Mouse (Mus musculus) adrenal gland, adult 8-10 months (tissue): ENCODE measurements around the gene Ythdf2. TPM values are rescaled to one million over a fixed set of nuclear protein-coding genes. Genes with fewer than 3 reads are reported as not detected.
"Not testable (repeated sequence)": the region's sequence is repeated elsewhere in the genome, so short reads cannot be mapped to it uniquely, and the experiment has no call there.

Source experiments
- DNase-seq: peaks from one replicate; pipeline ENCODE4 v3.0.0; 2022
- total RNA-seq, 4 experiments: library from RNA; stranded (reverse); gene quantifications; 2 replicates each; pipeline ENCODE4 v1.2.4; 2022

Ythdf2 gene
- 10 to 100 TPM; 48.1 to 62.4 (median 55.0) TPM for total RNA-seq

DNA sequence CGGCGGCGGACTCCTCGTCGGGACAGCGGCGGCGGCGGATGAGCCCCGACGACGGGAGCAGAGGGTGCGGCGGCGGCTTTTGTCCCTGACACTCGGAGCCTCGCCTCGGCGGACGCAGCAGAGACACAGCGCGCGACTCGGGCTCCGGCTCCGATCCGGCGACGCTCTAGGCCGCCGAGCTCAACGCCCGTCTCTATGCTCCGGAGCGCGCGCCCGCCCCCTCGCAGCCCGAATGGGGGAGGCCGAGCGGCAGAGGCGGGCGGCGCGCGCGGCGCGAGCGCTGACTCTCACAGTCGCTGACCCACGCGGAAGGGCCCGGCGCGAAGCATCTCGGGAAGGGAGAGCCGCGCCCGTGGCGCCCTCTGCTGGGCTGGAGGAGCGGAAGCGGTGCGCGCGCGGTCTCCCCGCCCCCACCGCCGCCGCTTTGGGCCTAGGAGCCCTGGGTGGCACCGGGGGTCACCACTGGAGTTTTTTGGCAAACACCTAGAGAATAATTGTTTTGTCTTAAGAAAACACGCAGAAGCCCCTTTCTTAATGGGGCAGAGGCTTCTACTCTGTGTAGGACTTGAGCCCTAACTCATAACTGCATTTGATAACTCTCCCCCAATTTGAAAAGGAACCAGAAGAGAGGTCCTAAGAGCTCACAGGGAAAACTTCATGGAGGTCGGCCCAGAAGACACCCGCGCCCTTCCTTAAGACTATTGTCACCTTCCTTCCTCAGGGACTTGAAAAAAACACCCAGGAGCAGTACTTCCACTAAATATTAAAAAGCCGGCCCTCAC is at the start of gene Ythdf2:
Ythdf2 (minus strand) TSS at position 351 of the 782 bp plus-strand sequence.
- DNase-seq, result peak; percentile 93

DNA sequence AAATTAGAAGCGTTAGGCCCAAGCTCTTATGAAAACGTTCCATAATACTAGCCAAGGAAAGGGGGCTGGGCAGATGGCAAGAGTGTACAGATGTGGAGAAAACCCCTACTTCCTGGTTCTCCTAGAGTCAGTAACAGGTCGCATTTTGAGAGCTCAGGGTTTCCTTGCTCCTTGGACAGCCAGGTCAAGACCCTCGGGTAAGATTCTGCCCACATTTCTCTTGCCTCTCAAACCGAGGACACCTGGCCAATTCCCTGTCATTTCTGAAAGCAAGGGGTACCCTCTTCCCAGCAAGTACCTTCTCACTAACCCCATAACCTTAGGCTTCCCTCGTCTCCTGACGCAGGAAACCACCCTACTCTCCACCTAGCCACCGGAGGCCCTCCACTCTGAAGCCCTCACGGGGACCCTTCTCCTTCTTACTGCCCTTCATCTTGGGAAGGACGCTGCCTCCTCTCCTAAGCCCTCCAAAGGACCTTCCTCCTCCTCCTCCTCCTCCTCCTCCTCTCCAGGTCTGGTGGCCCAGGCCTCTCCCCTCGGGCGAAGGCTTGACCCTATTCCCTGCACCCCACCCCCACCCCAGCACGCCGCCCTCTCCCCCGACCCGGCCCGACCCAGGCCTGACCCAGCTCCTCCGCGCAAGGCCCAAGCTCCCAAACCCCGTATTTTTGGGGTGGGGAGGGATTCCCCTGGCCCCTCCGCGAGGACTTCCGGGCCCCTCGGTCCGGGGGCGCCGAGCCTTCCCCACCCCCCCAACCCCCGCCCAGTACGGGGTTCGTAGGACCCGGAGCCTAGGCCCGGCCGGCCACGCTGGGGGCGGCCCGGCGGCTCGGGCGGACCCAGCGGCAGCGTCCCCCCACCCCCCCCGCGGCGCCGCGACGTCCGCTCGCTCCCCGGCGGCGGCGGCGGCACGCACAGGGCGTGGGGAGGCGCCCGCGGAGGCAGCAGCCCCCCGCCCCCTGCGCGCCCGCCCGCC is 48.6 kb upstream of the Ythdf2 start:
- no peak for DNase-seq

DNA sequence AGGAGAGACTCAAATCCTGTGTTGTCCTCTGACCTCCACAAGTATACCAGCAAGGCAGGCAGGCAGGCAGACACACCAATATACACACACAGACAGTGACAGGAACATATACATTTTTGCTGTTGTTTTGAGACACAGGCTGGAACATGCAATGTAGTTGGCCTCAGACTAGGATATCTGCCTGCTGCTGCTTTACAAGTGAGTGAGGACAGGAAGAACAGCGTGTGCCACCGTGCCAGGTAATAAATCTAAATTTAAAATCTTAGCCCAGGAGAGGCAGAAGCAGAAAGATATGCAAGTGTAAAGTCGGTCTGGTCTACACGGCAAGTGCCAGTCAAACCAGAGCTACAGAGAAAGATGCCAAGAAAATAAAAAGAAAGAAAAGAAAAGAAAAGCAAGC is 47.1 kb upstream of the Ythdf2 start:
- no peak for DNase-seq

DNA sequence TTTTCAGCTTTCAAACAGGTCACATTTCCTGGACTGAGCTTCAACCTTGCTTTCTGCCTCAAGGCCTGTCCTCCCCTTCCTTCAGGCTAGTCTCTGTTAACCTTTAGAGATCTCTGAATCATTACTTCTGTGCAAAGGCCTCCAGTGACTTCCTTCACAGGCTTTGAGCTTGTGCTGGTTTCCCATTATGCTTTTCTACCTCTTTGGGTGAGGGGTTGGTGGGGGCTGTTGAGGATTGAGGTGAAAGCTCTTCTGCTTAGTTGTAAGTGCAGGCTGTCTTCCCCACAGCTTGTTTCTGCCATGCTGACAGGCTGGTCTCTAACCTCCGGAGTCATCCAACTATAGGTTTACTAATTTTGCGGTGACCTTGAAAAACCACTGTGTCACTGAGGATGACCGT is 44.3 kb upstream of the Ythdf2 start:
- DNase-seq, result no peak

DNA sequence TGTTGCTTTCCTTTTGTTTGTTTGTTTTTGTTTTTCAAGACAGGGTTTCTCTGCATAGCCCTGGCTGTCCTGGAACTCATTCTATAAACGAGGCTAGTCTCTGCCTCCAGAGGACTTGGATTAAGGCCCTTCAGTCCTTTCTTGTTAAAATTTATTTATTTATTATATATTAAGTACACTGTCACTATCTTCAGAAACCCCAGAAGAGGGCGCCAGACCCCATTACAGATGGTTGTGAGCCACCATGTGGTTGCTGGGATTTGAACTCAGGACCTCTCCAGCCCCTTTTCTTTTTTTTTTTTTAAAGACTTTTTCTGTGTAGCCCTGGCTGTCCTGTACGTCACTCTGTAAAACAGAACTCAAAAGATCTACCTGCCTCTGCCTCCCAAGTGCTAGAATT is 42.9 kb upstream of the Ythdf2 start:
- DNase-seq, result no peak

DNA sequence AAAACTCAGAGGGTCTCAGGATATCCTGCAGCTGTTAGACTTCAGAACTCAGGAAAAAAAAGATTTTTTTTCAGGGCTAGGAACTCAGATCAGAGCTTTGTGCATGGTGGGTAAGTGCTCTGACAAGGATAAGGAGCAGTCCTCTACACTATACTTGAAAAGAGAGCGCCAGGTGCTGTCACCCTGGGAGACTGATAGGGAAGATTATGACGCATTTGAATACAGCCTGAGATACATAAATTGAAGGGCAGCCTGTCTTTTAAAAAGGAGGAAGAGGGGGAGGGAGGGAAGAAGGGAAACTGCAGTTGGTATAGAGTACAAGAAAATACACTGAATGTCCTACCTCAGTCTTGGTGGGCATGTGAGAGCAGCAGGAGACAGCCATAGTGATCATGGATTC is 41.5 kb upstream of the Ythdf2 start:
- DNase-seq, result no peak

DNA sequence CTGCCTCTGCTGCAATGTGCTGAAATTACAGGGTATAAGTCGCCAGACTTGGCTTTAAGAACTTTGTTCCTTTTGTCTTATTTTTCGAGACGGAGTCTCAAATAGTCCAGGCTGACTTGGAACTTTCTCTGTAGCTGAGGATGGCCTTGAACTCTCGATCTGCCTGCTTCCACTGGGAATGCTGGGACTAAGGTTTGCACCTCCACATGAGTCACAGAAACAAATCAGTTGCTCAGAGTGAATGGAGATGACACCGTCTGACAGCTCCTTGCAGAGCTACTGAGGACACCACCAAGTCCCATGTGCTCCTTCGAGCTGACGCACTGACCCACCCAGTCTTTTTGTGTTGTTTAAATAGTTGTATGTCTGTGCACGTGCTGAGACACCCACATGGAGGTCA is 41.0 kb upstream of the Ythdf2 start:
- DNase-seq, result no peak

DNA sequence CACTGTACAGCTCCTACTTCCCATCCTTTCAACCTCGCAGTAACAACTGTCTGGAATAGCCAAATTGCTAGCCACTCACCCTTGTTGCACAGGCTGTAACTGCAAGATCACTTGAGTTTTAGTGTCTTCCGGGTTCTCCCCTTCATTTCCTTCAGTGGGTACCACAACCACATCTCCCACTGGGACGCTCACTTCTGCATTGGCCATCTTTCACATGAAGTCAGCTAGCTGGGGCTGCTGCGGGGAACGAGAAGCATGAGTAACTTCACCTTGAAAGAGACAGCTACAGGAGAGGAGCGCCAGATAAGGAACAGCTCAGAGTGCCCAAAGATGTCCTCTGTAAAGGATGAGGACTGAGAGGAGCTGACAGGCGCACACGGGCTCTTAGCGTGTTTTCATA is 39.5 kb upstream of the Ythdf2 start:
- DNase-seq, result no peak

DNA sequence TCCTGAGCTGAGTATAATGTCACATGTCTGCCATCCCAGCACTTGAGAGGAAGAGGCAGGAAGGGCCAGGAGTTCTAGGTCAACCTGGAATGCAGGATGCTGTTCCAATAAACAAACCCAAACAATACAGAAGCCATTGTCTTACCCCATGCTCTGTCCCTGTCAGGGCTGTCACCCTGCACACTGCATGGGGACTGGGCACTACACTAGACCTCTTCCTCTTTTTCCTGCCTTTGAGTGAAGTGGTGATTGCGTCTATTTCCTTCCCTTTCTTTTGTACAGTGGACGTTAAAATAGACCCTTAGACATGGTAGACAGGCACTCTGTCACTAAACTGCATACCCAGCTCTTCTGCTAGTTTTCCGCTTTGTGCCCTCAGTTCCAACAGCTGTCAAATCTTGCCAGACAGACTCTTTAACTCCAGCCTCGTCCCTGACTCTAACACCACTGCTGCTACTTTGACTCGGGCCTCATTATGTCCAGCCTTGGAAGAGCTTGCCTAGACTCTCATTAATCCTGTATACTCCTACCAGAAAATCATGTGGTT is 35.4 kb upstream of the Ythdf2 start:
- DNase-seq, result no peak

DNA sequence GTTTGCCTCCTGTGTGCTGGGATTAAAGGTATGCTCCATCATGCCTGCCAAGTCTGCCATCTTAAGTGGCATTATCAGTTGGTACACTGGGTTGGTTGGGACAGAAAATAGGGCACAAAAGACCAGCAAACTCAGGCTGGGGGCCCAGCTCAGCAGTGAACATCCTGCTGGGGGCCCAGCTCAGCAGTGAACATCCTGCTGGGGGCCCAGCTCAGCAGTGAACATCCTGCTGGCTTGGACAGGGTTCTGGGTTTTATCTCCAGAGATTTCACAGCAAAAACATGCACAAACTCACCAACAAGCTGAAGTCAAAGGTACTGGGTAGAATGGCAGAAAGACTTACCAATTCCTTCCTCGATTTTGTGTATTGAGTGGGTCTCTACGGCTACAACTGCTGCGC is 33.5 kb upstream of the Ythdf2 start:
- DNase-seq, result no peak

DNA sequence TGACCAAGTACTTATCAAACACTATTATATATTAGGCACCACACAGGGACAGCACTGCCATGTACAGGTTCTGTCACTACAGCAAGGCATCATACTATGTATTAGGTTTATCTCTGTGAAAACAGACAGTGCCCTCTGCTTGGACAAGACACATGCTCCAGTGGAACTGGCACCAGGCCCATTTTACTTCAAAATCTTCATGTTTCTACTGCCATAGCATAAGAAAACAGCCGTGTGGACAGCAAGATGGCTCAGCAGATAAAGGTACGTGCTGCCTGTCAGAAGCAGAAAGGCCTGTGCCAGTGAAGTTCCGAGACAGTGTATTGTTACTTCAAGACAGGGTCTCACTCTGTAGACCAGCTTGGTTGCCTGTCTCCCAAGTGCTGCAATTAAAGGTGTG is 29.1 kb upstream of the Ythdf2 start:
- DNase-seq, result no peak

DNA sequence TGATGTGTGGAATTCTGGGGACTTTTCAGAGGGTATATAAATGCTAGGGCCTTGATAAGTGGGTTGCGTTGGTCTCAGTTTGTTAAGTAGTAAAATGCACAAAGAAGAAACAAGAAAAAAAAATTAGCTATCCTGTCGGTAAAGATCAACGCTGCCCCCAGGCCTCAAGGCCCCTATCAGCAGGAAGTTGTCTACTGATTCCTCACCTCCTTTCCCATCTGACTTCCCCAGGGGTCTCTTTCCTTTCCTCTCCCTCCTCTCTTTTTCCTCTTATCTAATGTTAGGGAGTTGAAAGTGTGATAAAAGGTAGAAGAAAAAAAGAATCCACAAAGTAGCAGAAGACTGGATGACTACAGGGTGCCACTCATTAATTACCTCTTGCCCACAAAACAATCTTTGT is 28.3 kb upstream of the Ythdf2 start:
- DNase-seq, result no peak

DNA sequence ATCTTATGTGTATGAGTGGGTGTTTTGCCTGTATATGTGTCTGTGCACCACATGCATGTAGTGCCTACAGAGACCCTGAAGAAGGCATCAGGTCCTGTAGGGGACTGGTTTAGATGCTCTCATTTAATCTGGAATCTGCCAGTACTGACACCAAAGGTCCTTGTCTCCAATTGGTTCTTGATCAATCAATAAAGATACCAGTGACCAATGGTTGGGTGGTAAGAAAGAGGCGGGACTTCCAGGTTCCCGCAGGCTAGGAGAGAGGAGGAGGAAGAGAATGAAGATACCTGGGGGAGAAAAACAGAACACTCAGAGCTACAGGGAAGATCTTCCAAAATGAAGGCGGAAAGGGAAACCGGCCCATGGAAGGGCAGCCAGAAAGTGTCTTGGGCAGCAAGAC is 26.3 kb upstream of the Ythdf2 start:
- no peak for DNase-seq

DNA sequence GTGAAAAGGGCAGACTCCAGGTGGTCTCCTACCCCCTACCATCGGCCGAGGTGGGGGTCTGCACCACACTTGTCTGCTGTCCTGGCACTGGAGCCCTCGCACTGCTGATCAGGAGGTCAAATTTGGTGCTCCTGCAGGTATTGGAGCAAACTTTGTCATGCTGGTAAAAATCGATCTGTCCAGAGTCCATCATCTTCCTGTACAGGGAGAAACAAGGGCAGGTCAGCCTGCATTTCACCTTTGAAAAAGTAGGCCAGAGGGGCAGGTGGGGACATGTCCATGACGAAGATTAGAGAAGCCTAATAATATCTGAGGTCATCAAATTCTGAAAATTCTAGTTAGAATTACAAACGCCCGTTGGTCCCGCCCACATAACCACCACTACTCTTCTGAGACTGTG is 22.6 kb upstream of the Ythdf2 start:
- DNase-seq, result no peak

DNA sequence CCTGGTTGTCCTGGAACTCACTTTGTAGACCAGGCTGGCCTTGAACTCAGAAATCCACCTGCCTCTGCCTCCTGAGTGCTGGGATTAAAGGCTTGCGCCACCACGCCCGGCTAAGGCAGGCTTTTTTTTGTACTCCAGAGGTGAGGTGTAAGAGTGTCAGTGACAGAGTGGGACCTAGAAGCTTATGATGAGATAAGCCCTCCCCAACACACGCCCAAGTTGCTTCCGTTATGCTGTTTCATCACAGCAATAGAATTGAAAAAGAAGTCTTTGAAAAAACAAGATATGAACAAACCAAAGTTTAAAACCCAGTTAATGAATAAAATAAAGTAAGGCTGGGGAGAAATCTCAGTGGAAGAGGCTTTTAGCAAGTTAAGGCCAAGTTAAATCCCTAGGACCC is 18.3 kb upstream of the Ythdf2 start:
- no peak for DNase-seq

DNA sequence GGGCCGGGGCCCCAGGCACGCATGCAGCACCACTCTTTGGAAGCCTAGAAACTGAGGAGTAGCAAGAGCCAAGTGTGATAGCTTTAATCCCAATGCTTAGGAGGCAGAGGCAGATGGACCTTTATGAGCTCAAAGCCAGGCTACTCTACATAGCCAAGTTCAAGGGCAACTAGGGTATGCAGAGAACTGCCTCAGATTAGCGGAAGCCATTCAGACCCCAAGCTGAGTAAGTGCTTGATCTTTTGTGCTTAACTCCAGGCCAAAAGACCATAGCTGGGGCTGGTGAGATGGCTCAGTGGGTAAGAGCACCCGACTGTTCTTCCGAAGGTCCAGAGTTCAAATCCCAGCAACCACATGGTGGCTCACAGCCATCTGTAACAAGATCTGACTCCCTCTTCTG is 9.9 kb upstream of the Ythdf2 start:
- not testable (repeated sequence) for DNase-seq

DNA sequence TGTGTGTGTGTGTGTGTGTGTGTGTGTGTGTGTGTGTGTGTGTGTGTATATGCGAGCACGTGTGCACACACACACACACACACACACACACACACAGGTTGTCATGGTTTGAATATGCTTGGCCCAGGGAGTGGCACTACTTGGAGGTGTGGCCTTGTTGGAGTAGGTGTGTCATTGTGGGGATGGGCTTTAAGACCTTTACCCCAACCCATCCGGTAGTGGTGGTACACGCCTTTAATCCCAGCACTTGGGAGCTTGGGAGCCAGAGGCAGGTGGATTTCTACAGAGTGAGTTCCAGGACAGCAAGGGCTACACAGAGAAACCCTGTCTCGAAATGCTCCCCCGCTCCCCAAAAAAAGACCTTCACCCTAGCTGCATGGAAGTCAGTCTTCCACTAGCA is 6.3 kb upstream of the Ythdf2 start:
- DNase-seq, result not testable (repeated sequence)

DNA sequence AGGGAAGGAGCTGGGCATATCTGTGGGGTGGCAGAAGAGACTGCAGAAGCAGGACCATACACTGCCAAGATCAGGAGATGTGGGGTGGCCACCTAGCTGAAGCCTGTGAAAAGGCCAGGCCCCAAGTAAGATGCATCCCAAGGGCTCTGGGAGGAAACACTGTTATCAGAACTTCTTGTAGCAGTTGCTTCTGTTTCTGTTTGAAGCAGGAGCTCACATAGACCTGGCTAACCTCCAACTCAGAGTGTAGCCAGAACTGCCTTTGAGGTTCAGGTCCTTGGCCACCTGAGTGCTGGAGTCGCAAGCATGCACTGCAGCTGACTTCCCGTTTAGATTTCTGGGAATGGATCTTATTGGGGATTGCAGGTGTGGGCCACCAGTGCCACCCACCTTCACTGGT is 5.7 kb upstream of the Ythdf2 start:
- DNase-seq, result no peak

DNA sequence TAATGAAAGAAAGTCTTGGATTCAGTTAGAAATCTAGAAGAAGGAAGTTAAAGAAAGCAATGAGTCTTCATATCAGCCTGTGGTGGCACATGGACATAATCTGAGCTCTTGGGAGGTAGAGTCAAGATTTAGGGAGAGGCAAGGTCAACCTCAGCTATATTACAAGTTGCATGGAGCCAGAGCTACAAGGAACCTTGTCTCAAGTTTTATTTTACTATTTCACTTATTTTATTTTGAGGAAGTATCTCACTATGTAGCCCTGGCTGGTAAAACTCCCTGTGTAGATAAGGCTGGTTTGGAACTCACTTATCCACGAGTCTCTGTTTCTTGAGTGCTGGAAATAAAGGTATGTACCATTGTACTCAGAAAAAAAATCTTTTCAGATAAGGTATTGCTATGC is 4.5 kb upstream of the Ythdf2 start:
- no peak for DNase-seq

DNA sequence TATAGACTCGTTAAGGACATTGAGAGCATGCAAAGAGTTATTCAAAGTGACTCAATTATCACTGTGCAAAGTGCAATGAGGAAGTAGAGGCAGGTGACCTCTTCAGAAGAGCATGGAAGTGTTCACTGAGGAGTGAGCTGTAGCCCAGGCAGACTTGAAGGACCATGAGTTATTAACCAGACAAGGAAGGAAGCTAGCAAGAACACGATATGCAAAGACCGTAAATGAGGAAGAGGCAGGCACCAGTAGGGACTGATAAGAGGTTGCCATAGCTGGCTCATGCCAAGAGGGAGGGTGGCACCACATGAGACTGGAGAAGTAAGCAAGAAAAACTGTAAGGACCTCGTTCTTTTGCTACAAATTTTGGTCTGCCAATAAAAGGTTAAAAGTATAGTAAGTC is 2.7 kb upstream of the Ythdf2 start:
- DNase-seq, result no peak

DNA sequence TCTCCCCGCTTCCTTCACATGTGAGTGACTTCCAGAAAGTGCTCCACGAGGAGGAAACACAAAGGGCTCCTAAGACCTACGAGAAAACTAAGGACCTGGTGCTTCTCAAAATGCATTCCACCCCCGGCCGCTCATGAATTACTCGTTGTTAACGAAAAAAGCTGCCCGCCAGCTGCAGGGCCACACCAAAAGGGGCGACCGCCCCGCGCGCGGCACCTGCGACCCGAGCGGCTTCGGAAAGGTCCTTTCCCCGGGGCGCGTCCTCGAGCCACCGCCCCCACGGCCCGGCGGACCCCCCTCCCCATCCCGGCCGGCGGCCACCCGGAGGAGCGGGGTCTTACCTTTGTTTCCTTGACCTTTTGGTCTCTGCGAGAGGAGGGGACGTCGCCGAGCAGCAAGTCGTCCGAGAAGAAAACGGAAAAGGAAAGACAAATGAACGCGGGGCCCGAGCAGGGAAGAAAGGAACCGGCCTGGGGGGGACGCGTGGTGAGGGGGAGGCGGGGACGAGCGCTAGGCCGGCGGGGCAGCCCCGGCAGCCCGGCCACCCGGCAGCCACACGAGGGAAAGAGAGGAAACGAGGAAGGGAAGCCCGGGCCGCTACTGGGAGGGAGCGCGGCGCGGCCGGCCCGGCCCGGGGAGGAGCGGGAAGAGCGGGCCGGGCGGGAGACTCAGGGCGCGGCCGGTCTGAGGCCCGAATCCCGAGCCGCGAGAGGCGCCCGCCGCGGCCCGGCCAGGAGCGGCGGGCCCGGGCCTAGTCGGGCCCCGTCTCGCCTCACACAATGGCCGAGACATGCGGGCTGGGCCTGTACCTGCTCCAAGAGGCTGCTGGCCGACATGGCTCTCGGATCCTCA is 786 bp downstream of the Ythdf2 start:
- DNase-seq, result peak; percentile 19

DNA sequence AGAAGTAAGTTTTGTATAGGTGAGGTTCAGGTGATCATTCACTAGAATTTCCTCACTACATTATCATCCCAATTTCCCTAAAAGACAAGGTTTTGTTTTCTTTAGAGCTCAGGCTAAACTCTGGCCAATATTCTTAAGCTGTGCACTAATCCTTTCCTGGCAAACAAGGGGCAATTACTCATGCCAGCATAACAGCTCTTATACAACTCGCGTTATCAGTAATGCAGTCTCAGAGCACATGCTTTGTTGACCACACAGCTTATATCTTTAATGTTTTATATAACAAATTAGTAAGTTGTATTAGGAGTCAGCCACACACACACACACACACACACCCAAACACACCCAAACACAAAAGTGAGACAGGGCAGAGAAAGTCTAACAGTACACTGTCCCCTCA is 1.8 kb downstream of the Ythdf2 start:
- no peak for DNase-seq
